Mouse (Mus musculus): Measurements from ENCODE around the gene Lhb. TPM values are rescaled to one million over a fixed set of nuclear protein-coding genes. Genes with fewer than 3 reads are reported as not detected.

The Lhb gene
- not detected for total RNA-seq (2023)

GRCm38 (mm10) chr7:45420615-45420919 is at the start of gene Lhb:
Lhb (plus strand) TSS chr7:45420820.

DNA sequence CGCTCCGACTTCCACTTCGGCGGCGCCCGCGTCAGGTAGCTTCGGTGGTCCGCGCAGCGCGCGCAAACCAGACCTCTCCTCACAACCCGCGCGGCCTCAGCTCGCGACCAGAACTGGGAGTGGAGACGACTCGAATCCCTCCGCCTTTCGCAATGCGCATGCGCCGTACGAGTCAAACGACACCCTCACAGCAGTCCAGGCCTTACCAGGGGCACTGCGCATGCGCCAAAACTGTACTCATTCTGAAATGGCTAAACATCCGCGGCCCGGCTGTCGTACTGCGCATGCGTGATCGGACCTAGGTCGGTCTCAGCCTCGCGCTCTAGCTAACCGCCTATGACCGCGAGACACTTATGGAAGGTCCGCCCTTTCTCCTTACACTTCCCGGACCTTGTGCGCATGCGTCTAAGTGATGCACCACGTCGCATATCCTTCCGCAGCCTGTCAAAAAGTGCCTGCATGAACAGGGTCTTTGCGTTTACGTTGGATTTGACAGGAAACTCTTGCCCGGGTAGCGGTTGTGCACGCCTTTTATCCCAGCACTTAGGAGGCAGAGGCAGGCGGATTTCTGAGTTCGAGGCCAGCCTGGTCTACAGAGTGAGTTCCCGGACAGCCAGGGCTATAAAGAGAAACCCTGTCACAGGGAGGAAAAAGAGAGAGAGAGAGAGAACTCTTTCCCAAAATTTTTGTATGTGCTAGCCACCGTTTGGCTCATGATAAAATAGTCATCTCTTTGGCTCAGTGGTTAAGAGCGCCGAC is 24.9 kb upstream of the Lhb start, which contains the start of gene Snrnp70:
Snrnp70 (minus strand) TSS at position 165 of the 759 bp plus-strand sequence.

DNA sequence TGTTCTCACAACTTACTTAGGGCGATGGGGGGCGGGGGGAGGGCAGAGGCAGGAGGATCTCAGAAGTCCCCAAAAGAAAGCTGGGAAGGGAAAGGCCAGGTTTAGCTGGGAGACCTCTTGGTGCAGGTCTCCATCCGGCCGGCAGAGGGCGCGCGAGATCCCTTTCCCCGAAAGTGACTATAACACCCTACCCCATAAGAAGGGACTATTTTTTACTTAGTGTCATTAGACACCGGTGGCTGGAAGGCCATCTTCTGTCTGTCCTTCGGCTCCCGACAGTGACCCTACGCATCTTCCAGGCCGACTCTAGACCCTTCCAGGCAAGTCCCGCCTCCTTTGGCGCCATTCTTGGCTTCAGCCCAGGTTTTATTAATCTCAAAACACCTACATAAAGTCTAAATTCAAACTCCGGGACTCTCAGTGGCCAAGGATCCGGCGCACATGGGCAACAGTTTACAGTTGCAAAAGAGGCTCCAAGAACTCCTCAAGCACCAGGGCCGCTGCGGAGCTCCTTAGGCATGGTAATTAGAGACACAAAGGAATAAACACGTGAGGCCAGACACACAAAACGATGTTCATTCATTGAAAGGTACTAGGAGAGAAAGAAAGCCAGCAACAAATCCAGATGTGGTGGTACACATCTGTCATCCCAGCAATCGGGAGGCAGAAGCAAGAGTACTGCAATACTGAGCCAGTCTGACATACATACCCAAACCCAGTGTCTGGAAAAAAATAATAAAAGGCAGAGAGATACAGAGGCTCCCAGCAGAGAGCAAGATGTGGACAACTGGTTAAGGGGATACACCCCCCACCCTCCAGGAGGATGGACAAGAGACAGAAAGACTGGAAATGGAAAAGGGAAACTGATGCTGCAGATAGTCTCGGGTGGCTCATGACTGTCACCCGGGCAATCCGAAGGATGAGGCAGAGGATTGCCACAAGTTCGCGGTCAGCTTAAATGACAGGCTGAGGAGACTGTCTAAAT is 15.2 kb upstream of the Lhb start, which contains the start of gene Kcna7:
Kcna7 (plus strand) TSS at position 563 of the 985 bp plus-strand sequence.

GRCm38 (mm10) chr7:45413113-45413863 is 7.3 kb upstream of the Lhb start, which contains the start of gene Ntf5:
Ntf5 (plus strand) TSS chr7:45413695.

DNA sequence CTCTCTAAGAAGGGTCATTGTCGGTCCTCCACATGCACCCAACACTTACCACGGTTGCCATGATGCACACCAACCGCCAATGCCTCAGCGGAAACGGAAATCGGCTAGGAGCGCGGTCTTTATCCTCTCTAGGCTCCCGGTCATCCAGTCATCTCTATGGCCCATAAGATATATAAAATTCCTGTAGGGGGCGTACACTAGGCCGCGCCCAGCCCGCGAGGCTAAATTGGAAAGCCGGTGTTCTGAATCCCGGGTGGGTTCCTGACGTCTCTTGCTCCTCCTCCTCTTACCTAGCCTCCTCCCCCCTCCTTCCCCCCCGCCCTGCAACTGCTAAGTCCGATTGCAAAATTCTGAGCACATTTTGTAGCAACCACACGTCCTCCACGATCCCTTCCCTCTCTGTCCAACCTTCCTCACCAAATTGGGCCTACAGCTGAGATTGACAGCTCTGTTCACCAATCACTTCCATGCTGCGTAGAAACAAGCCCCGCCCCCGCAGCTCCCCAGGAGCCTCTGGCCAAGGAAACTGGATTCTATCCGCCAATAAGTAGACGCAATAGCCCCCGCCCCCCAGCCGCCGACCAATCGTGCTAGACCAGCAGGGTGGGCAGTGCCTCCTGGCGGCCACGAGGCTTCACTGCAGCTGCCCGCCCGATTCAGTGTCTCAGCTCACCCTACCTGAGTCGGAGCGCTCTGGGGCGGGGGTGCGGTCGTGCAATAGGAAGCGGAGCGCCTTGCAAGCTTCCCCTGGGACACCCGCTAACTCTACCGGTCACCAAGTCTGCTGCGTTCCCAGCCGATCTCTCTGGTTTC is 13.8 kb downstream of the Lhb start, which contains the start of gene Gys1:
Gys1 (plus strand) TSS at position 642 of the 813 bp plus-strand sequence.

GRCm38 (mm10) chr7:45437521-45438276 is 17.1 kb downstream of the Lhb start, which contains the start of gene Ruvbl2:
Ruvbl2 (minus strand) TSS chr7:45438096.

DNA sequence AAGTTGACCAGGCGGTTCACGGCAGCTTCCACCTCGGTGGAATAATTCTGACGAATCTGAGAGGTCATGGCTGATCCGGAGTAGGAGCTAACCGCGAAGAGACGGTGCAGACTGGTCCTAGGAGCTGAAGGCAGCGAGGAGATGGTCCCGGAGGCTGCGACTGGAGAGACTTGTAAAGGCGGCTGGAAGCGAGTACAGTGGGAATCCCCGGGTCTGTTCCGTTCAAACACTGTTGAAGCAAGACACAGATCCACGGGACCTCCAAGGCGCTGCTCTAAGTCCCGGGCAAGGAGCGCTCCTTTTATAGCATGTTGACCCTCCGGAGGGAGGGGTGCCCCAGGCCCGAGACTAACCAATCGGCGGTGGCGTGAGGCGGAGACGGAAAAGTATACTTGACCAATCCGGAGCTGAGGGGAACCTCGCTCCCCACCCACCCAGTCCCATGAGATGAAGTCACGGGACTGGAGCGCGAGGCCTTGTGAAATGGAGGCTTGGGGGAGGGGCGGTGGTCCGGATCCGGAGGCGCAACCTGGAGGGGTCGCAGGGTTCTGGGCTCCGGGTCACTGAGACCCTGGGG is 39.0 kb downstream of the Lhb start, which contains the start of gene Ftl1:
Ftl1 (minus strand) TSS at position 321 of the 577 bp plus-strand sequence.

DNA sequence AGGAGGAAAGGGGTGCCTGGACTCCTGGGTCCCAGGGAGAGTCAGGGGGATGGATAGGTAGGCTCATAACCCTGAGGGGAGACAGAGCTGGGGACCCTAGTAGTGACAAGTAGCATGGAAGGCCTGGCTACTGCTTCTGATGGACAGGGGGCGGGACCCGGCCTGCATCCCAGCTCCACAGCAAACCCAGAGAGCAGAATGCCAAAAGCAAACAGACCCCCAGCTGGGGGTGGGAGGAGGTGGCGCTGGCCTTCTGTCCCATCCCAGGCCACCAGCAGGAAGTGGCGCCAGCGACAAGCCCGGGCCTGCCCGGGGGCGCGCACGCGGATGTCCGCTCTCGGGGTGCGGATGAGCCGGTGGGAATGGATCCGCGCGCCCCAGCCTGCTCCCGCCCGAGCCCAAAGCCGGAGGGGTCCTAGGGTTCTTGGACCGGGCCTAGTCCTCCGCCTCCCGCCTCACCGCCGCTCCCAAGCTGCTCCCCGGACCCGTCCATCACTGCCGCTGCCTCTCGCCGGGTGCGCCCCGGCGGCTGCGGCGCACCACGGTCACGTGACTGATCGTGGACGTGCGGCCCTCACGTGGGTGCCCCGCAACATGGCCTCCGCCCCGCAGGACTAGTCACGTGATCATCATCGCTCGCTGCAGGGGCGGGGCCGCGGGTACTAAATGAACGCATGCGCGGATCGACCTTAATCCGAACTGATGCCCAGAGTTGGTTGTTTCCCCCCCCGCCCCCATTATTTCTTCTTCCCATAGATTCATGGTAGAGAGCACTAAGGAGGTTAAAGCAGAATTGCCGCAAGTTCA is 45.9 kb downstream of the Lhb start, which contains the start of gene Bax:
Bax (minus strand) TSS at position 616 of the 807 bp plus-strand sequence.

Other genes starting within 250 kb of the Lhb start
- not detected for gene Gfy, start 241.3 kb upstream of the Lhb start, total RNA-seq (2023)
- gene Pth2, start 239.8 kb upstream of the Lhb start, total RNA-seq (2023): not detected
- gene Ccdc155, start 215.9 kb upstream of the Lhb start, total RNA-seq (2023): 1 to 10 TPM in 1 of 2 experiments, under 1 TPM in 1; 0.46 to 1.1 TPM
- 1 to 10 TPM in 1 of 2 experiments, under 1 TPM in 1; 0.83 to 2.3 TPM for gene Dkkl1, start 208.7 kb upstream of the Lhb start, total RNA-seq (2023)
- gene Tead2, start 205.1 kb upstream of the Lhb start, total RNA-seq (2023): not detected
- 1,000 to 10,000 TPM; 1,836 to 1,886 TPM for gene Cd37, start 181.7 kb upstream of the Lhb start, total RNA-seq (2023)
- not detected for gene Slc6a16, start 179.7 kb upstream of the Lhb start, total RNA-seq (2023)
- 1 to 10 TPM; 1.1 to 1.9 TPM for gene Slc6a21, start 143.3 kb upstream of the Lhb start, total RNA-seq (2023)
- 10 to 100 TPM in 1 of 2 experiments, 1 to 10 TPM in 1; 8.6 to 16.3 TPM for gene Trpm4, start 87.0 kb upstream of the Lhb start, total RNA-seq (2023)
- not detected for gene Hrc, start 85.5 kb upstream of the Lhb start, total RNA-seq (2023)
- gene Ppfia3, start 53.8 kb upstream of the Lhb start, total RNA-seq (2023): under 1 TPM in 1 of 2 experiments, not detected in 1; 0.17 TPM
- gene Lin7b, start 50.2 kb upstream of the Lhb start, total RNA-seq (2023): 1 to 10 TPM; 1.2 to 1.5 TPM
- 100 to 1,000 TPM; 614 to 615 TPM for gene Snrnp70, start 25.1 kb upstream of the Lhb start, total RNA-seq (2023)
- gene Kcna7, start 15.2 kb upstream of the Lhb start, total RNA-seq (2023): not detected
- not detected for gene Ntf5, start 7.1 kb upstream of the Lhb start, total RNA-seq (2023)
- 10 to 100 TPM; 21.3 to 24.4 TPM for gene Gys1, start 14.0 kb downstream of the Lhb start, total RNA-seq (2023)
- 10 to 100 TPM; 48.0 to 56.3 TPM for gene Ruvbl2, start 17.3 kb downstream of the Lhb start, total RNA-seq (2023)
- gene Ftl1, start 39.1 kb downstream of the Lhb start, total RNA-seq (2023): 100 to 1,000 TPM; 609 to 629 TPM
- 100 to 1,000 TPM; 113 to 118 TPM for gene Bax, start 46.1 kb downstream of the Lhb start, total RNA-seq (2023)
- not detected for gene Tulp2, start 61.1 kb downstream of the Lhb start, total RNA-seq (2023)
- 1 to 10 TPM in 1 of 2 experiments, not detected in 1; 3.7 TPM for gene Gm45808, start 66.0 kb downstream of the Lhb start, total RNA-seq (2023)
- 1 to 10 TPM; 3.3 to 5.3 TPM for gene Dhdh, start 68.0 kb downstream of the Lhb start, total RNA-seq (2023)
- 10 to 100 TPM; 78.3 to 83.7 TPM for gene Nucb1, start 89.6 kb downstream of the Lhb start, total RNA-seq (2023)
- gene Ppp1r15a, start 105.4 kb downstream of the Lhb start, total RNA-seq (2023): 1,000 to 10,000 TPM in 1 of 2 experiments, 100 to 1,000 TPM in 1; 780 to 1,130 TPM
- gene Plekha4, start 105.5 kb downstream of the Lhb start, total RNA-seq (2023): 1 to 10 TPM; 2.5 to 2.8 TPM
- gene Hsd17b14, start 134.1 kb downstream of the Lhb start, total RNA-seq (2023): 1 to 10 TPM in 1 of 2 experiments, not detected in 1; 8.0 TPM
- gene Bcat2, start 149.3 kb downstream of the Lhb start, total RNA-seq (2023): 10 to 100 TPM; 28.7 to 47.2 TPM
- gene Fgf21, start 194.7 kb downstream of the Lhb start, total RNA-seq (2023): not detected
- not detected for gene Fut1, start 196.5 kb downstream of the Lhb start, total RNA-seq (2023)
- not detected for gene Izumo1, start 201.0 kb downstream of the Lhb start, total RNA-seq (2023)
- not detected for gene Rasip1, start 206.7 kb downstream of the Lhb start, total RNA-seq (2023)
- gene Mamstr, start 219.2 kb downstream of the Lhb start, total RNA-seq (2023): not detected
- not detected for gene Fut2, start 245.6 kb downstream of the Lhb start, total RNA-seq (2023)

Measured in B cell, adult 67 days (primary cell).